Mouse (Mus musculus): ENCODE results near the gene Bmp10. TPM values are rescaled to one million over a fixed set of nuclear protein-coding genes. Genes with fewer than 3 reads are reported as not detected.

Bmp10 gene
- total and polyA plus RNA-seq, 2 experiments from 2014 or later = 0.05 TPM; not detected in 1

- DNase-seq (ENCODE audit: low spot score) = no peak
- no peaks in the 10 kb centered on the region for H3K9me3 ChIP-seq (ENCODE audit: low read length)
- WGBS = 60% methylated on average over 3 of the region's 3 CpGs
- no peaks in the 10 kb centered on the region for H3K4me1 ChIP-seq (ENCODE audit: insufficient read depth, low read length)
- H3K27ac ChIP-seq = no peak overlapping the region
- ATAC-seq = no peak
- no peak overlapping the region for H3K4me2 ChIP-seq (ENCODE audit: low read depth, low read length)
- no peak overlapping the region for H3K9ac ChIP-seq (replicated peaks; ENCODE audit: low read length)
- no peak for TF ChIP-seq CTCF (IDR thresholded peaks at IDR 0.05; ENCODE audit: low read depth)
- H3K27me3 ChIP-seq (ENCODE audit: insufficient read depth, low read length) = no peaks in the 10 kb centered on the region
- H3K4me3 ChIP-seq (ENCODE audit: low read length) = no peak overlapping the region
- no peaks in the 10 kb centered on the region for H3K36me3 ChIP-seq (ENCODE audit: insufficient read depth, low read length)
Observed at GRCm38 (mm10) chr6:87483900-87484289, 55.1 kb downstream of the Bmp10 start.

DNA sequence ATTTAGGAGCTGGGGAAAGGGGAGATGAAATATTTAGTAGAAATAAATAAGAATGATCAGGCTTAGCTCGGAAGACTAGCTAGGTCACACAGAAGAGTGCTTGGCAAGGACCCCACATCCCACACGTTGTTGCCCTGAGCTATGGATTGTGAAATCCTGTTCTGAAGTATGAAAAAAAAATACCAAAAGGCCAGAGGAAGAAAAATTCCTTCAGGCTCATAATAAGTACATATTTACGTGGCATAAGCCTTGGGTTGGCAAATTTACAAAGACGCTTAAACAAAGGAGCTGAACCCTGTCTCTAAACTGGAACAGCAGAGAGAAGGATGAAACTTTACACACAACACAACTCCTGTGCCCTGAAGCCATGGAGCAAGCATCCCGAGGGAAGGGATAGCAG lies 56.0 kb downstream of the Bmp10 start:
- Histone ChIP-seq H3K9ac (replicated peaks; ENCODE audit: low read length) (no peak overlapping the region), H3K27me3 (ENCODE audit: insufficient read depth, low read length) (no peaks in the 10 kb centered on the region), H3K36me3 (ENCODE audit: insufficient read depth, low read length) (no peaks in the 10 kb centered on the region), H3K4me1 (ENCODE audit: insufficient read depth, low read length) (no peaks in the 10 kb centered on the region), H3K27ac (no peak overlapping the region), H3K9me3 (ENCODE audit: low read length) (no peaks in the 10 kb centered on the region), H3K4me3 (ENCODE audit: low read length) (no peak overlapping the region), H3K4me2 (ENCODE audit: low read depth, low read length) (no peak overlapping the region)
- WGBS = 63% methylated on average over 5 of the region's 5 CpGs
- TF ChIP-seq CTCF (IDR thresholded peaks at IDR 0.05; ENCODE audit: low read depth) = no peak
- no peak for DNase-seq (ENCODE audit: low spot score)
- ATAC-seq = no peak

Other genes with a start within 250 kb of the Bmp10 start
- gene Antxr1, start 93.2 kb upstream of the Bmp10 start, total RNA-seq (2014; rRNA removed) = 17.9 and 24.5 TPM in 2 replicates
- gene Antxr1, start 93.2 kb upstream of the Bmp10 start, polyA plus RNA-seq (2015; fragmentation: Nextera tagmentation; extraction: Ambion mirVana) = 4.0 and 4.2 TPM in 2 replicates
- not detected in 2 replicates for gene Gkn1, start 78.1 kb upstream of the Bmp10 start, total RNA-seq (2014; rRNA removed)
- gene Gkn1, start 78.1 kb upstream of the Bmp10 start, polyA plus RNA-seq (2015; fragmentation: Nextera tagmentation; extraction: Ambion mirVana) = not detected in 2 replicates
- not detected in 2 replicates for gene Gkn2, start 55.6 kb upstream of the Bmp10 start, total RNA-seq (2014; rRNA removed)
- gene Gkn2, start 55.6 kb upstream of the Bmp10 start, polyA plus RNA-seq (2015; fragmentation: Nextera tagmentation; extraction: Ambion mirVana) = not detected in 2 replicates
- gene Gkn3, start 40.1 kb upstream of the Bmp10 start, total RNA-seq (2014; rRNA removed) = not detected in 2 replicates
- gene Gkn3, start 40.1 kb upstream of the Bmp10 start, polyA plus RNA-seq (2015; fragmentation: Nextera tagmentation; extraction: Ambion mirVana) = 0.63 and 0.86 TPM in 2 replicates
- gene Arhgap25, start 104.3 kb downstream of the Bmp10 start, total RNA-seq (2014; rRNA removed) = 1.3 and 1.9 TPM in 2 replicates
- gene Arhgap25, start 104.3 kb downstream of the Bmp10 start, polyA plus RNA-seq (2015; fragmentation: Nextera tagmentation; extraction: Ambion mirVana) = 1.8 and 1.9 TPM in 2 replicates
- gene Prokr1, start 161.7 kb downstream of the Bmp10 start, total RNA-seq (2014; rRNA removed) = 3.6 and 4.5 TPM in 2 replicates
- 0.89 and 1.0 TPM in 2 replicates for gene Prokr1, start 161.7 kb downstream of the Bmp10 start, polyA plus RNA-seq (2015; fragmentation: Nextera tagmentation; extraction: Ambion mirVana)
- 5.5 and 7.1 TPM in 2 replicates for gene Aplf, start 243.2 kb downstream of the Bmp10 start, total RNA-seq (2014; rRNA removed)
- gene Aplf, start 243.2 kb downstream of the Bmp10 start, polyA plus RNA-seq (2015; fragmentation: Nextera tagmentation; extraction: Ambion mirVana) = 5.6 and 5.9 TPM in 2 replicates

Measured in hindbrain, postnatal 0 days (tissue).